Mouse (Mus musculus) limb, embryonic 11.5 days (tissue): Measurements from ENCODE around the gene Nxn. TPM values are rescaled to one million over a fixed set of nuclear protein-coding genes. Genes with fewer than 3 reads are reported as not detected.

Experiments used
- ATAC-seq: fragments of 200-750 bp; cut with Nextera tagmentation; 2 replicates; pipeline ENCODE4 v1.8.0; 2017; ENCODE audit warnings: low read depth; ENCODE audit not compliant: insufficient number of reproducible peaks, low FRiP score, low TSS enrichment
- DNase-seq: peaks from one replicate; pipeline ENCODE4 v3.0.0-alpha.2; 2015; ENCODE audit warnings: low spot score
- H3K27ac ChIP-seq: fragments of 300-500 bp; sonication (generic); replicated peaks from 2 replicates; pipeline ENCODE4 v1.5.1; 2014; ENCODE audit warnings: low read depth, mild to moderate bottlenecking, low read length
- H3K27me3 ChIP-seq: fragments of 300-500 bp; sonication (generic); 2 replicates; pipeline ENCODE4 v1.6.1; 2014; ENCODE audit warnings: mild to moderate bottlenecking, low read length, mixed read lengths; ENCODE audit not compliant: control insufficient read depth, insufficient read depth
- H3K36me3 ChIP-seq: fragments of 300-500 bp; sonication (generic); 2 replicates; pipeline ENCODE4 v1.6.1; 2014; ENCODE audit warnings: mild to moderate bottlenecking, low read length, moderate library complexity, mixed read lengths; ENCODE audit not compliant: control insufficient read depth, insufficient read depth
- H3K4me1 ChIP-seq: fragments of 300-500 bp; sonication (generic); 2 replicates; pipeline ENCODE4 v1.6.1; 2014; ENCODE audit warnings: low read length, mixed read lengths; ENCODE audit not compliant: control insufficient read depth, insufficient read depth
- H3K4me2 ChIP-seq: fragments of 300-500 bp; sonication (generic); 2 replicates; pipeline ENCODE4 v1.6.1; 2014; ENCODE audit warnings: low read depth, mild to moderate bottlenecking, moderate library complexity; ENCODE audit not compliant: severe bottlenecking
- H3K4me3 ChIP-seq: fragments of 300-500 bp; sonication (generic); 2 replicates; pipeline ENCODE4 v1.5.1; 2014; ENCODE audit warnings: low read depth, low read length
- H3K9ac ChIP-seq: fragments of 300-500 bp; sonication (generic); 2 replicates; pipeline ENCODE4 v1.6.1; 2014; ENCODE audit warnings: mild to moderate bottlenecking, low read length
- H3K9me3 ChIP-seq: fragments of 300-500 bp; sonication (generic); 2 replicates; pipeline ENCODE4 v1.6.1; 2016; ENCODE audit warnings: low read length; ENCODE audit not compliant: control insufficient read depth
- WGBS: fragments of 180-500 bp; shearing (Covaris S2); extraction: QIAGEN DNeasy Blood & Tissue Kit; methylation state at CpG from one replicate; pipeline ENCODE4 v1.1.7; 2014; 5-methylcytosine and 5-hydroxymethylcytosine counted together
- polyA plus RNA-seq: library from polyadenylated mRNA; unstranded; fragments of >200 nt; fragmentation: Nextera tagmentation; extraction: Ambion mirVana; gene quantifications from 2 replicates; pipeline ENCODE4 v1.2.1, GENCODE M21; 2014

Nxn gene
- polyA plus RNA-seq, 1 experiment from 2014 or later = 45.7 TPM

GRCm38 (mm10) chr11:76253145-76253917, 145.6 kb downstream of the Nxn start:
- ATAC-seq = no peak; the same call in 1 of the 2 replicates
- Histone ChIP-seq H3K27me3 (no peaks in the 10 kb centered on the region), H3K4me1 (peaks cover 29% of the 10 kb centered on the region), H3K36me3 (peaks cover 16% of the 10 kb centered on the region; the same call in 1 of the 2 replicates), H3K4me3 (no peak overlapping the region), H3K9me3 (no peaks in the 10 kb centered on the region), H3K9ac (no peak overlapping the region), H3K27ac (no peak overlapping the region), H3K4me2 (no peak overlapping the region)
- peak; percentile 95 for DNase-seq
- WGBS = 49% methylated on average over 5 of the region's 5 CpGs

DNA sequence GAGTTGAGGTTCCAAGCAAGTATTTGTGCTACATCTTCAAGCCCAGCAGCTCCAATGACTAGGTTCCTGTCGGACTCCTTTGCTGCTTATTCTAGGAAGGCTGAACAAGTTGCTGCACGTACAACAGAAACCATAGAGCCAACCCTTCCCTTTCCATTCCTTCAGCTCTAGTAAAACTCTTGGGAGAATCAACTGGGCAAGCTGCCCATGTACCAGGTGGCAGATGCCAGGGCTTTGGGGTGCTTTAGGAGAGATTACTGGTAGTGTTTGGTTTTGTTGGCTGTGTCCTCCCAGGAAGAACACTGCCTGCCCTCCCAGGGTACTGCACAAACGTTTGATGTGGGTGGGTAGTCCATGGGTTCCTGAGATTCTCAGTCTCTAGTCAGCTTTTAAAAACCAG, 146.9 kb downstream of the Nxn start:
- Histone ChIP-seq H3K4me2 (no peak overlapping the region), H3K27me3 (no peaks in the 10 kb centered on the region), H3K36me3 (peaks cover 13% of the 10 kb centered on the region; the same call in 1 of the 2 replicates), H3K4me1 (peaks cover 24% of the 10 kb centered on the region), H3K4me3 (no peak overlapping the region), H3K9ac (no peak overlapping the region), H3K27ac (no peak overlapping the region), H3K9me3 (no peaks in the 10 kb centered on the region)
- 61% methylated on average over 3 of the region's 3 CpGs for WGBS
- ATAC-seq (no peak), DNase-seq (no peak)

DNA sequence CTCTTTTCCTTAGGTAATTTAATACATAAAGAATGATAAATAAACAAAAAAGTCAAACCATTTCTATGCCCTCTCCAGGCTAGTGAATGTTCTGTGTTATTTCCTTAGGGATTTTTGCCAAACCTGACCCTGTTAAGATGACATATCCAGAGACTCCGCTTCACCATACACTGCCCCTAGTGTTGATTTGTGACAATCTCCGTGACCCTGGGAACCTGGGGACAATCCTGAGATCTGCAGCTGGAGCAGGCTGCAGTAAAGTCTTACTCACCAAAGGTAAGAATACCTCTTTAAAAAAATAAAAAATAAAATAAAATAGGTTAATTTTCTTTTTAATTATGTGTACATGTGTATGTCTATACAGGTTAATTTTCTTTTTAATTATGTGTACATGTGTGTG, 151.7 kb downstream of the Nxn start:
- no peaks in the 10 kb centered on the region for H3K27me3 ChIP-seq
- DNase-seq = no peak
- WGBS = 64% methylated on average over 2 of the region's 2 CpGs
- H3K4me1 ChIP-seq = no peaks in the 10 kb centered on the region
- no peak for ATAC-seq
- peaks cover 13% of the 10 kb centered on the region; the same call in 1 of the 2 replicates for H3K36me3 ChIP-seq
- H3K4me2 ChIP-seq = no peak overlapping the region
- no peak overlapping the region for H3K4me3 ChIP-seq
- no peak overlapping the region for H3K9ac ChIP-seq
- H3K9me3 ChIP-seq = no peaks in the 10 kb centered on the region
- no peak overlapping the region for H3K27ac ChIP-seq

GRCm38 (mm10) chr11:76246439-76246838, 152.5 kb downstream of the Nxn start:
- Histone ChIP-seq H3K4me3 (no peak overlapping the region), H3K27ac (no peak overlapping the region), H3K36me3 (peaks cover 13% of the 10 kb centered on the region; the same call in 1 of the 2 replicates), H3K4me1 (no peaks in the 10 kb centered on the region), H3K27me3 (no peaks in the 10 kb centered on the region), H3K9me3 (no peaks in the 10 kb centered on the region), H3K4me2 (no peak overlapping the region), H3K9ac (no peak overlapping the region)
- no peak for DNase-seq
- ATAC-seq = no peak

- WGBS = 1% methylated on average over 34 of the region's 34 CpGs
- no peak overlapping the region for H3K27ac ChIP-seq
- peak overlapping the region; percentile 90 for H3K4me2 ChIP-seq
- peaks cover 5% of the 10 kb centered on the region; the same call in 1 of the 2 replicates for H3K36me3 ChIP-seq
- DNase-seq = no peak
- no peaks in the 10 kb centered on the region for H3K27me3 ChIP-seq
- peak overlapping the region; percentile 83 for H3K9ac ChIP-seq
- peak overlapping the region; percentile 89 for H3K4me3 ChIP-seq
- no peaks in the 10 kb centered on the region for H3K4me1 ChIP-seq
- no peaks in the 10 kb centered on the region for H3K9me3 ChIP-seq
- no peak; the same call in 1 of the 2 replicates for ATAC-seq
Observed at GRCm38 (mm10) chr11:76243811-76244546, 155.0 kb downstream of the Nxn start.

DNA sequence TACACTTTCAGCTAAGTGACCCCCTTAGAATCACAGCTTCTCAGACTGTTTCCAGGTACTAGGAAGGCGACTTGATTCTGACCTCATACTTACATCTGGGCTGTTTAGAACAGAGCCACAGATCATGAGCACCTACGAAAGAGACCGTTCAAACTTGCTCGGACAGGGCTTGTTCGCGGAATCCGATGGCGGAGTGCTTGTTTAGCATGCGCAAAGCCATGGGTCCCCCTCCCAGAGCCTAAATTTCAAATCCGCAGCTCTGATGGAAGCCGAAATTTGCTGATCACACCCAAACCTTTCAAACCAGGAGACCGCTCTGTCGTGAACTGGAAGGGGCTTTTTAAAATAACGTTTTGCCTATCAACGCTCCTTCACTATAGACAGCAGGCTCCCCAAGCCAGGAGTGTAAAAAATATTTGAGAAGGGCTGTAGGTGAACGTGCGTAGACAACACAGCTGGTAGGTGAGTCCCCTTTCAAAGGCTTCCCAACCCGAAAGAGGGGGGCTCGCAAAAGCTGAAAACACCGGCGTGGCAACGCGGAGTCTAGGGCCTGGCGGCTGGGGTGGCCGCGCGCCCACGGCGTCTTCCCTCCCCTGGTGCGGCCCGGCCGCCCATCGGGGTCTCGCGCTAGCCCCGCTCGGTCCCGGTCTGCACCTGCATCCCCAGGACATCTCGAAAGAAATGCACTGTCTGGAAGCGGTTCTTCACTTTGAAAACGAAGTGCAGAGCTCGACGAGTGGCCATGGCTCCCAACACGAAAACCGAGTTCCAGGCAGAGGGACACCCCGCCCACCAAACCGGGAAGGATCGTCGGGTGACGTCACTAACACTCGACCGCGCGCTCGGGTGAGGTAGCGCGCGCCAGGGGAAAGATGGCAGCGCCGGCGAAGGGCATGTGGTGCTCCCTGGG, 155.8 kb downstream of the Nxn start, which contains the start of the genes Mrm3 and Glod4:
Gene Mrm3, plus strand, starts transcription at position 815 of the 910 bp plus-strand sequence.
Gene Glod4, minus strand, starts transcription at position 825 of the 910 bp plus-strand sequence.
- peak; percentile 75 for ATAC-seq
- Histone ChIP-seq H3K9ac (peak within 1 kb of the TSS; percentile 83), H3K9me3 (no peaks in the 10 kb centered on the region), H3K27ac (no peak within 1 kb of the TSS), H3K36me3 (no peaks in the 10 kb centered on the region), H3K4me3 (peak within 1 kb of the TSS; percentile 89), H3K27me3 (no peaks in the 10 kb centered on the region), H3K4me2 (peak within 1 kb of the TSS; percentile 90), H3K4me1 (no peaks in the 10 kb centered on the region)
- under 1% methylated on average over 61 of the region's 61 CpGs for WGBS
- DNase-seq = peak; percentile 98

- Histone ChIP-seq H3K9me3 (no peaks in the 10 kb centered on the region), H3K36me3 (peaks cover 4% of the 10 kb centered on the region; the same call in 1 of the 2 replicates), H3K27me3 (no peaks in the 10 kb centered on the region), H3K27ac (no peak overlapping the region), H3K9ac (no peak overlapping the region), H3K4me3 (no peak overlapping the region), H3K4me2 (no peak overlapping the region), H3K4me1 (no peaks in the 10 kb centered on the region)
- ATAC-seq (no peak), DNase-seq (no peak)
- WGBS = 95% methylated on average over 2 of the region's 2 CpGs
Observed at GRCm38 (mm10) chr11:76239750-76240149, 159.2 kb downstream of the Nxn start.

DNA sequence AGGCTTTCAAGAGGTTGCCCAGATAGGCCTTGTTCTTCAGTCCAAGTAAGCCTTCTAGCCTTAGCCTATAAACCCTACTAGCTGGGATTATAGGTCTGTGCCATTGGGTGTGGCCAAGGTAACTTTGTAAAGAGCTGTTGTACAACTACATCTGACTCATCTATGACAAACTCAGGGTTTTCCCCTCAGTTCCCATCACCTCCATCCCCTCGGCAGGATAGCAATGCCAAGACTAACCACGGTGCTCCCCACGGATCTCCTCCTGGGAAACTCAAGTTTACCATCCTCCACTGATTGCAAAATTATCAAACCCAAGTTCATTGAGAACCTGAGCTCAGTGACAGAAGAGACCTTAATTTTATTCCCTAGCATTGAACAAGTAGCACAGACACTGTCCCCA, 162.8 kb downstream of the Nxn start:
- no peak for ATAC-seq
- Histone ChIP-seq H3K36me3 (peaks cover 4% of the 10 kb centered on the region; the same call in 1 of the 2 replicates), H3K9me3 (no peaks in the 10 kb centered on the region), H3K4me3 (no peak overlapping the region), H3K27me3 (no peaks in the 10 kb centered on the region), H3K4me1 (no peaks in the 10 kb centered on the region), H3K27ac (no peak overlapping the region), H3K4me2 (no peak overlapping the region), H3K9ac (no peak overlapping the region)
- 92% methylated on average over 3 of the region's 3 CpGs for WGBS
- no peak for DNase-seq
